Mouse (Mus musculus): ENCODE data around the gene Dph1. TPM values are rescaled to one million over a fixed set of nuclear protein-coding genes. Genes with fewer than 3 reads are reported as not detected.

Dph1 gene
- total and polyA plus RNA-seq, 2 experiments from 2014 or later: 20.2 to 72.1 TPM

GRCm38 (mm10) chr11:75139122-75139963 lies 51.7 kb downstream of the Dph1 start:
- ATAC-seq (ENCODE audit: insufficient read depth, low read depth): peak; percentile 67
- TF ChIP-seq EP300 (IDR thresholded peaks at IDR 0.05; ENCODE audit: low read depth) (peak; percentile 25; the same call in 1 of the 2 replicates), CTCF (IDR thresholded peaks at IDR 0.05; ENCODE audit: low read depth) (peak; percentile 1; the same call in 1 of the 2 replicates)
- Histone ChIP-seq H3K27me3 (ENCODE audit: control insufficient read depth, insufficient read depth, low read length) (no peaks in the 10 kb centered on the region), H3K4me2 (ENCODE audit: low read depth, low read length) (peak overlapping the region; percentile 22; the same call in 1 of the 2 replicates), H3K9ac (replicated peaks; ENCODE audit: low read depth, low read length) (no peak overlapping the region), H3K9me3 (replicated peaks; ENCODE audit: control insufficient read depth, low read length) (no peaks in the 10 kb centered on the region), H3K27ac (ENCODE audit: low read depth) (peak overlapping the region; percentile 79), H3K4me3 (ENCODE audit: low read depth, low read length) (no peak overlapping the region), H3K36me3 (replicated peaks; ENCODE audit: control insufficient read depth, insufficient read depth, low read length) (peaks cover 25% of the 10 kb centered on the region), H3K4me1 (ENCODE audit: control insufficient read depth, insufficient read depth) (peaks cover 36% of the 10 kb centered on the region)
- DNase-seq (ENCODE audit: low spot score): peak; percentile 86
- WGBS: 21% methylated on average over 11 of the region's 11 CpGs

GRCm38 (mm10) chr11:75136666-75137398 lies 54.2 kb downstream of the Dph1 start:
- Histone ChIP-seq H3K4me3 (ENCODE audit: low read depth, low read length) (no peak overlapping the region), H3K9ac (replicated peaks; ENCODE audit: low read depth, low read length) (no peak overlapping the region), H3K27me3 (ENCODE audit: control insufficient read depth, insufficient read depth, low read length) (no peaks in the 10 kb centered on the region), H3K36me3 (replicated peaks; ENCODE audit: control insufficient read depth, insufficient read depth, low read length) (0 out of 2 replicates have a peak, but pooled peaks cover under 1% of the 10 kb centered on the region), H3K27ac (ENCODE audit: low read depth) (peak overlapping the region; percentile 56), H3K4me1 (ENCODE audit: control insufficient read depth, insufficient read depth) (peaks cover 53% of the 10 kb centered on the region), H3K9me3 (replicated peaks; ENCODE audit: control insufficient read depth, low read length) (no peaks in the 10 kb centered on the region), H3K4me2 (ENCODE audit: low read depth, low read length) (no peak overlapping the region)
- no peak for DNase-seq (ENCODE audit: low spot score)
- ATAC-seq (ENCODE audit: insufficient read depth, low read depth): no peak
- no peak for TF ChIP-seq CTCF (IDR thresholded peaks at IDR 0.05; ENCODE audit: low read depth)
- no peak for TF ChIP-seq EP300 (IDR thresholded peaks at IDR 0.05; ENCODE audit: low read depth)
- 35% methylated on average over 5 of the region's 5 CpGs for WGBS

- Histone ChIP-seq H3K4me2 (ENCODE audit: low read depth, low read length) (no peak overlapping the region), H3K27me3 (ENCODE audit: control insufficient read depth, insufficient read depth, low read length) (no peaks in the 10 kb centered on the region), H3K9me3 (replicated peaks; ENCODE audit: control insufficient read depth, low read length) (no peaks in the 10 kb centered on the region), H3K4me1 (ENCODE audit: control insufficient read depth, insufficient read depth) (peaks cover 52% of the 10 kb centered on the region), H3K36me3 (replicated peaks; ENCODE audit: control insufficient read depth, insufficient read depth, low read length) (no peaks in the 10 kb centered on the region), H3K4me3 (ENCODE audit: low read depth, low read length) (no peak overlapping the region), H3K9ac (replicated peaks; ENCODE audit: low read depth, low read length) (no peak overlapping the region), H3K27ac (ENCODE audit: low read depth) (peak overlapping the region; percentile 77; the same call in 1 of the 2 replicates)
- ATAC-seq (ENCODE audit: insufficient read depth, low read depth): no peak
- WGBS: 86% methylated on average over 4 of the region's 4 CpGs
- no peak for DNase-seq (ENCODE audit: low spot score)
- TF ChIP-seq EP300 (IDR thresholded peaks at IDR 0.05; ENCODE audit: low read depth) (no peak), CTCF (IDR thresholded peaks at IDR 0.05; ENCODE audit: low read depth) (no peak)
These were observed 55.7 kb downstream of the Dph1 start for GRCm38 (mm10) chr11:75135358-75135757.

GRCm38 (mm10) chr11:75134485-75135068 lies 56.5 kb downstream of the Dph1 start:
- Histone ChIP-seq H3K27me3 (ENCODE audit: control insufficient read depth, insufficient read depth, low read length) (no peaks in the 10 kb centered on the region), H3K4me1 (ENCODE audit: control insufficient read depth, insufficient read depth) (peaks cover 44% of the 10 kb centered on the region), H3K9ac (replicated peaks; ENCODE audit: low read depth, low read length) (no peak overlapping the region), H3K36me3 (replicated peaks; ENCODE audit: control insufficient read depth, insufficient read depth, low read length) (no peaks in the 10 kb centered on the region), H3K27ac (ENCODE audit: low read depth) (peak overlapping the region; percentile 77), H3K4me3 (ENCODE audit: low read depth, low read length) (no peak overlapping the region), H3K9me3 (replicated peaks; ENCODE audit: control insufficient read depth, low read length) (no peaks in the 10 kb centered on the region), H3K4me2 (ENCODE audit: low read depth, low read length) (no peak overlapping the region)
- DNase-seq (ENCODE audit: low spot score) (no peak), ATAC-seq (ENCODE audit: insufficient read depth, low read depth) (no peak)
- 59% methylated on average over 5 of the region's 5 CpGs for WGBS
- no peak for TF ChIP-seq EP300 (IDR thresholded peaks at IDR 0.05; ENCODE audit: low read depth)

GRCm38 (mm10) chr11:75133951-75134350 lies 57.1 kb downstream of the Dph1 start:
- Histone ChIP-seq H3K4me2 (ENCODE audit: low read depth, low read length) (no peak overlapping the region), H3K36me3 (replicated peaks; ENCODE audit: control insufficient read depth, insufficient read depth, low read length) (no peaks in the 10 kb centered on the region), H3K9ac (replicated peaks; ENCODE audit: low read depth, low read length) (peak overlapping the region; percentile 7; the same call in 1 of the 2 replicates), H3K27me3 (ENCODE audit: control insufficient read depth, insufficient read depth, low read length) (no peaks in the 10 kb centered on the region), H3K4me3 (ENCODE audit: low read depth, low read length) (no peak overlapping the region), H3K27ac (ENCODE audit: low read depth) (peak overlapping the region; percentile 77), H3K9me3 (replicated peaks; ENCODE audit: control insufficient read depth, low read length) (no peaks in the 10 kb centered on the region), H3K4me1 (ENCODE audit: control insufficient read depth, insufficient read depth) (peaks cover 38% of the 10 kb centered on the region)
- DNase-seq (ENCODE audit: low spot score): peak; percentile 84
- ATAC-seq (ENCODE audit: insufficient read depth, low read depth): peak; percentile 68
- WGBS: 13% methylated on average over 2 of the region's 2 CpGs
- no peak for TF ChIP-seq CTCF (IDR thresholded peaks at IDR 0.05; ENCODE audit: low read depth)
- TF ChIP-seq EP300 (IDR thresholded peaks at IDR 0.05; ENCODE audit: low read depth): 0 out of 2 replicates have a peak, but pooled peaks have one; percentile 42

Measured in heart, postnatal 0 days (tissue).